Mouse (Mus musculus): ENCODE data around the gene Gm20388.

DNA sequence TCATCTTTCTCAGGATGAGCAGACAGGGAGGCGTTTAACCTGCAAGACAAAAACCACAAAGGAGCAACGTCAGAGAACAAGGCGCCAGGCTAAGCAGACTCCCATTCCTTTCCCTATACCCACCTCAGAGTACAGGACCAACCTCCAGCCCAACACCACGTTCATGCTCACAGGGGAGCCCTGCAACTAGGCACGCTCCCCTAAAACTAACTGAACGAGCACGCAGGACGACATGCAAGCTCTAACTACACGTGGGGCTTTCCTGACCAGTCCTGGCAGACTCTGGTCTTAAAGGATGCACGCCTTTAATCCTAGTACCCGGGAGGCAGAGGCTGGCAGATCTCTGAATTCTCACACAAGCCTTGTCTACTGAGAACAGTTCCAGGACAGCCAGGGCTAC lies 1910.7 kb downstream of the Gm20388 start:
- TF ChIP-seq CTCF (IDR thresholded peaks at IDR 0.05; ENCODE audit: low read depth), result no peak
- no peak for TF ChIP-seq EP300 (IDR thresholded peaks at IDR 0.05; ENCODE audit: low read depth)
